Mouse (Mus musculus): ENCODE results near the gene Sept9.

DNA sequence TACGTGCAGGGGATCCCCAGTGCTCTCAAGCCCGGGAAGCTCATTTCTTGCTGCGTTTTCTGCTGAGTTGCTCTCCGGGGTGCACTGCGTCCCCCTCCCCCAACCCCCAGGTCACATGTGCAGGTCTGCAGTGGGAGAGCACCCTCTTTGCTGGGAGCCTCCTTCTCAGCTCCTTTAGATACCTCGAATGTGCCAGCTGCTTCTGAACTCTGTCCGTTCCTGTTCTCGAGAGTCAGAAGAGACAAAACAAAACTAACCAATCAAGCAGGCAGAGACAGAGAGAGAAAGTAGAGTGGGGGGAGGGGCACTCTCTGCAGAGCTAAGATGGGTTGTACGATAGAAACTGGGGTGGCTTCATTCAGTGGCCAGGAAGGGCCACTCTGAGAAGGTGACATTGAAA is 195.8 kb downstream of the Sept9 start:
- no peak for TF ChIP-seq CTCF (IDR thresholded peaks at IDR 0.05; ENCODE audit: low read depth, low read length)
- TF ChIP-seq GATA1 (IDR thresholded peaks at IDR 0.05; ENCODE audit: borderline replicate concordance, low read length), result no peak
- no peak for TF ChIP-seq GATA2 (IDR thresholded peaks at IDR 0.05; ENCODE audit: borderline replicate concordance, low read depth, low read length)
- no peak for TF ChIP-seq POLR2AphosphoS5 (IDR thresholded peaks at IDR 0.05; ENCODE audit: insufficient replicate concordance, low read depth, low read length)

Measured in G1E (cell line).